Mouse (Mus musculus) lung, postnatal 0 days (tissue): ENCODE measurements around the gene Mettl23.

Experiments
- CTCF ChIP-seq: IDR thresholded peaks from 2 replicates; pipeline ENCODE4 v1.5.1; 2016; ENCODE audit warnings: antibody characterized with exemption, mild to moderate bottlenecking
- EP300 ChIP-seq: IDR thresholded peaks from 2 replicates; pipeline ENCODE4 v1.6.1; 2016; ENCODE audit warnings: antibody characterized with exemption, mild to moderate bottlenecking, control low read depth

DNA sequence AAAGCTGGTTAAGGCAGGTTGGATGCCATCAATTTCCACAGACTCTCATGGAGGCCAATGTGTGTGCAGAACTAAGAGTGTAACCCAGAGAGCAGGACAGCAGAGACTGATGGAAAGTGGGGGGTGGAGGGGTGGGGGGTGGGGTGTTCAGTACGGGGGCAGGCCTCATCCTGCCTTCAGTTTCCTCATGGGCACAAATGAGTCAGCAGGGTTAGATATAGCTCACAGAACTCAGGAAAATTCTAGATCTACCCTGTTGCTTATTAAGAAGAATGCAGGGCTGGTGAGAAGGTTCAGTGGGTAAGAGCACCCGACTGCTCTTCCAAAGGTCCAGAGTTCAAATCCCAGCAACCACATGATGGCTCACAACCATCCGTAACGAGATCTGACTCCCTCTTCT lies 26.6 kb downstream of the Mettl23 start:
- TF ChIP-seq CTCF (no peak), EP300 (no peak)
